10 mouse cellular contexts compared by ENCODE assay signal in genomic region chr19:32501414-32501813, GRCm38 (mm10). TPM values are rescaled to one million over a fixed set of nuclear protein-coding genes. Genes with fewer than 3 reads are reported as not detected.
DNase-seq lines count a peak whose midpoint lies in the region; ATAC-seq and TF ChIP-seq lines count a peak whose summit lies in the region.
"Had no signal": no experiment of that assay in that cellular context is flagged by ENCODE, and none has a peak within 500 bp of the region (broad histone marks: within the 10 kb centered on the region; RNA-seq: fewer than 3 reads in every experiment).

No protein-coding gene starts in this region.

- ATAC-seq in forebrain, embryonic 12.5 days (ENCODE audit: low FRiP score): 0 out of 2 replicates have a peak, but pooled peaks have one; percentile 41
- ATAC-seq in forebrain, embryonic 11.5 days (replicated peaks; ENCODE audit: low FRiP score): no peak
- ATAC-seq in neural tube, embryonic 14.5 days (ENCODE audit: low read depth): peak; percentile 51; the same call in 1 of the 2 replicates
- ATAC-seq in hindbrain, postnatal 0 days: peak; percentile 53
- no peak for ATAC-seq in stomach, postnatal 0 days (ENCODE audit: low FRiP score, low TSS enrichment)

- peak; percentile 70 for TF ChIP-seq CTCF in hindbrain, postnatal 0 days (IDR thresholded peaks at IDR 0.05; ENCODE audit: low read depth)
- peak; percentile 81 for TF ChIP-seq CTCF in stomach, postnatal 0 days (IDR thresholded peaks at IDR 0.05; ENCODE audit: low read depth)

- H3K4me3 ChIP-seq in forebrain, embryonic 12.5 days (replicated peaks): no peak overlapping the region
- no peak overlapping the region for H3K4me3 ChIP-seq in forebrain, embryonic 11.5 days (ENCODE audit: low read depth, low read length)
- no peak overlapping the region for H3K4me3 ChIP-seq in neural tube, embryonic 14.5 days (ENCODE audit: low read depth, low read length)
- H3K4me3 ChIP-seq in hindbrain, postnatal 0 days (ENCODE audit: low read length): no peak overlapping the region
- H3K4me3 ChIP-seq in stomach, postnatal 0 days (ENCODE audit: low read depth, low read length): no peak overlapping the region
- H3K4me3 ChIP-seq: liver, embryonic 13.5 days had no signal

- no peak overlapping the region for H3K27ac ChIP-seq in forebrain, embryonic 12.5 days
- no peak overlapping the region for H3K27ac ChIP-seq in forebrain, embryonic 11.5 days (ENCODE audit: low read depth, low read length)
- H3K27ac ChIP-seq in neural tube, embryonic 14.5 days (ENCODE audit: low read depth, low read length): no peak overlapping the region
- H3K27ac ChIP-seq in hindbrain, postnatal 0 days: no peak overlapping the region
- H3K27ac ChIP-seq in stomach, postnatal 0 days (replicated peaks): no peak overlapping the region
- H3K27ac ChIP-seq: liver, embryonic 13.5 days had no signal

- H3K4me2 ChIP-seq in forebrain, embryonic 12.5 days: no peak overlapping the region
- no peak overlapping the region for H3K4me2 ChIP-seq in forebrain, embryonic 11.5 days (ENCODE audit: low read depth, low read length, severe bottlenecking)
- H3K4me2 ChIP-seq in neural tube, embryonic 14.5 days (ENCODE audit: low read depth, low read length): no peak overlapping the region
- no peak overlapping the region for H3K4me2 ChIP-seq in hindbrain, postnatal 0 days (ENCODE audit: low read depth, low read length)
- H3K4me2 ChIP-seq in stomach, postnatal 0 days (replicated peaks; ENCODE audit: low read depth): no peak overlapping the region
- H3K4me2 ChIP-seq: liver, embryonic 13.5 days had no signal

- H3K36me3 ChIP-seq in forebrain, embryonic 12.5 days (replicated peaks): peaks cover 25% of the 10 kb centered on the region
- H3K36me3 ChIP-seq in forebrain, embryonic 11.5 days (ENCODE audit: control insufficient read depth, insufficient read depth, low read length): no peaks in the 10 kb centered on the region; the same call in 1 of the 2 replicates
- H3K36me3 ChIP-seq in neural tube, embryonic 14.5 days (ENCODE audit: control insufficient read depth, insufficient read depth, low read length): peaks cover 8% of the 10 kb centered on the region; the same call in 1 of the 2 replicates
- peaks cover 15% of the 10 kb centered on the region for H3K36me3 ChIP-seq in hindbrain, postnatal 0 days (ENCODE audit: insufficient read depth, low read length)
- H3K36me3 ChIP-seq in stomach, postnatal 0 days (ENCODE audit: control insufficient read depth, insufficient read depth, low read length): peaks cover 2% of the 10 kb centered on the region

- 84% methylated on average over 6 of the region's 6 CpGs for WGBS in forebrain, embryonic 12.5 days
- 89% methylated on average over 6 of the region's 6 CpGs for WGBS in forebrain, embryonic 11.5 days
- 84% methylated on average over 6 of the region's 6 CpGs for WGBS in neural tube, embryonic 14.5 days
- 84% methylated on average over 6 of the region's 6 CpGs for WGBS in hindbrain, postnatal 0 days
- 79% methylated on average over 6 of the region's 6 CpGs for WGBS in stomach, postnatal 0 days

- H3K9ac ChIP-seq in forebrain, embryonic 12.5 days: no peak overlapping the region
- no peak overlapping the region for H3K9ac ChIP-seq in forebrain, embryonic 11.5 days (ENCODE audit: low read length)
- no peak overlapping the region for H3K9ac ChIP-seq in neural tube, embryonic 14.5 days (replicated peaks; ENCODE audit: low read depth, low read length)
- H3K9ac ChIP-seq in hindbrain, postnatal 0 days (replicated peaks; ENCODE audit: low read length): no peak overlapping the region
- H3K9ac ChIP-seq in stomach, postnatal 0 days (ENCODE audit: low read length): no peak overlapping the region
- H3K9ac ChIP-seq: liver, embryonic 13.5 days had no signal

- H3K4me1 ChIP-seq in forebrain, embryonic 12.5 days: no peaks in the 10 kb centered on the region
- H3K4me1 ChIP-seq in forebrain, embryonic 11.5 days (replicated peaks; ENCODE audit: control insufficient read depth, insufficient read depth, low read length): no peaks in the 10 kb centered on the region
- H3K4me1 ChIP-seq in neural tube, embryonic 14.5 days (ENCODE audit: control insufficient read depth, insufficient read depth, low read length): no peaks in the 10 kb centered on the region
- no peaks in the 10 kb centered on the region for H3K4me1 ChIP-seq in hindbrain, postnatal 0 days (ENCODE audit: insufficient read depth, low read length)
- H3K4me1 ChIP-seq in stomach, postnatal 0 days (replicated peaks; ENCODE audit: control insufficient read depth, insufficient read depth): no peaks in the 10 kb centered on the region

- no peaks in the 10 kb centered on the region for H3K9me3 ChIP-seq in forebrain, embryonic 12.5 days
- no peaks in the 10 kb centered on the region for H3K9me3 ChIP-seq in forebrain, embryonic 11.5 days (ENCODE audit: control insufficient read depth, low read length)
- H3K9me3 ChIP-seq in neural tube, embryonic 14.5 days (ENCODE audit: control insufficient read depth, low read length): no peaks in the 10 kb centered on the region
- H3K9me3 ChIP-seq in hindbrain, postnatal 0 days (ENCODE audit: low read length): no peaks in the 10 kb centered on the region
- H3K9me3 ChIP-seq in stomach, postnatal 0 days (ENCODE audit: control insufficient read depth, low read length): no peaks in the 10 kb centered on the region
- H3K9me3 ChIP-seq: liver, embryonic 13.5 days had no signal

- no peak for TF ChIP-seq EP300 in stomach, postnatal 0 days (optimal IDR thresholded peaks at IDR 0.05)

- DNase-seq in forebrain, embryonic 11.5 days (ENCODE audit: low spot score): no peak
- no peak for DNase-seq in neural tube, embryonic 10.5 days (ENCODE audit: extremely low spot score, low spot score)
- DNase-seq in hindbrain, postnatal 0 days (ENCODE audit: low spot score): peak; percentile 44
- no peak for DNase-seq in stomach, postnatal 0 days (ENCODE audit: low spot score)
- no peak for DNase-seq in adrenal gland, adult 2 months
- no peak for DNase-seq in thymus, postnatal 4 days
- DNase-seq: heart, postnatal 4 days; liver, embryonic 13.5 days had no signal

- no peaks in the 10 kb centered on the region for H3K27me3 ChIP-seq in forebrain, embryonic 12.5 days
- H3K27me3 ChIP-seq in forebrain, embryonic 11.5 days (ENCODE audit: control insufficient read depth, insufficient read depth, low read length): no peaks in the 10 kb centered on the region
- H3K27me3 ChIP-seq in neural tube, embryonic 14.5 days (ENCODE audit: control insufficient read depth, insufficient read depth, low read length): no peaks in the 10 kb centered on the region
- no peaks in the 10 kb centered on the region for H3K27me3 ChIP-seq in hindbrain, postnatal 0 days (ENCODE audit: insufficient read depth, low read length)
- no peaks in the 10 kb centered on the region for H3K27me3 ChIP-seq in stomach, postnatal 0 days (ENCODE audit: control insufficient read depth, insufficient read depth, low read length)
- H3K27me3 ChIP-seq: liver, embryonic 13.5 days had no signal

RNA-seq across cellular contexts. Expression of gene Minpp1, which starts 15.8 kb away (rescaled TPM):
- polyA plus RNA-seq in forebrain, embryonic 12.5 days (2016; fragmentation: Nextera tagmentation; extraction: Ambion mirVana): 52.5 and 54.7 TPM in 2 replicates
- polyA plus RNA-seq in forebrain, embryonic 11.5 days (2014; fragmentation: Nextera tagmentation; extraction: Ambion mirVana): 66.0 and 67.1 TPM in 2 replicates
- polyA plus RNA-seq in neural tube, embryonic 14.5 days (2014; fragmentation: Nextera tagmentation; extraction: Ambion mirVana): 60.5 and 65.6 TPM in 2 replicates
- total RNA-seq in hindbrain, postnatal 0 days (2014; rRNA removed): 119 and 144 TPM in 2 replicates
- polyA plus RNA-seq in hindbrain, postnatal 0 days (2015; fragmentation: Nextera tagmentation; extraction: Ambion mirVana): 59.1 and 60.2 TPM in 2 replicates
- polyA plus RNA-seq in stomach, postnatal 0 days (2015; fragmentation: Nextera tagmentation; extraction: Ambion mirVana): 37.5 and 38.7 TPM in 2 replicates
- total RNA-seq in adrenal gland, adult 2 months (2021): 10 to 100 TPM; 36.6 to 39.7 TPM
- 198 and 228 TPM in 2 replicates for polyA plus RNA-seq in adrenal gland, adult 2 months (2012; rRNA removed)

RNA-seq across cellular contexts. Expression of gene Rpl9-ps6, which starts 35.0 kb away (rescaled TPM):
- polyA plus RNA-seq in forebrain, embryonic 12.5 days (2016; fragmentation: Nextera tagmentation; extraction: Ambion mirVana): 74.3 and 78.0 TPM in 2 replicates
- polyA plus RNA-seq in forebrain, embryonic 11.5 days (2014; fragmentation: Nextera tagmentation; extraction: Ambion mirVana): 72.3 and 82.9 TPM in 2 replicates
- 53.9 and 54.2 TPM in 2 replicates for polyA plus RNA-seq in neural tube, embryonic 14.5 days (2014; fragmentation: Nextera tagmentation; extraction: Ambion mirVana)
- 27.9 and 35.0 TPM in 2 replicates for total RNA-seq in hindbrain, postnatal 0 days (2014; rRNA removed)
- 53.9 and 65.0 TPM in 2 replicates for polyA plus RNA-seq in hindbrain, postnatal 0 days (2015; fragmentation: Nextera tagmentation; extraction: Ambion mirVana)
- 120 and 138 TPM in 2 replicates for polyA plus RNA-seq in stomach, postnatal 0 days (2015; fragmentation: Nextera tagmentation; extraction: Ambion mirVana)
- 10 to 100 TPM; 23.2 to 51.6 TPM for total RNA-seq in adrenal gland, adult 2 months (2021)
- 0.38 and 0.55 TPM in 2 replicates for polyA plus RNA-seq in adrenal gland, adult 2 months (2012; rRNA removed)

Comparison
In these comparisons a context has a peak if more than half of its experiments do, and no peak if none do; other contexts are left out.
1. ATAC-seq: peak in forebrain, embryonic 12.5 days (single experiment), neural tube, embryonic 14.5 days (single experiment) and hindbrain, postnatal 0 days (single experiment); none in forebrain, embryonic 11.5 days (single experiment) and stomach, postnatal 0 days (single experiment).
2. RNA of gene Rpl9-ps6, which starts 35.0 kb away (polyA plus RNA-seq): 120 to 138 TPM in stomach, postnatal 0 days, 72.3 to 82.9 TPM in forebrain, embryonic 11.5 days, 74.3 to 78.0 TPM in forebrain, embryonic 12.5 days, 53.9 to 65.0 TPM in hindbrain, postnatal 0 days and 53.9 to 54.2 TPM in neural tube, embryonic 14.5 days; 0.38 to 0.55 TPM in adrenal gland, adult 2 months; every median in the first group is over 10 times any median in the second.